Mouse (Mus musculus) forebrain, embryonic 10.5 days (tissue): Measurements from ENCODE around the gene Slc4a8. TPM values are rescaled to one million over a fixed set of nuclear protein-coding genes. Genes with fewer than 3 reads are reported as not detected.
"Not testable (repeated sequence)": the region's sequence is repeated elsewhere in the genome, so short reads cannot be mapped to it uniquely, and the experiment has no call there.

Experiments
- DNase-seq: peaks from one replicate; pipeline ENCODE4 v3.0.0-alpha.2; 2017; ENCODE audit warnings: low spot score; ENCODE audit errors: extremely low spot score
- H3K27ac ChIP-seq: fragments of 300-500 bp; sonication (generic); 2 replicates; pipeline ENCODE4 v1.5.1; 2016; ENCODE audit warnings: mild to moderate bottlenecking
- H3K27me3 ChIP-seq: fragments of 300-500 bp; sonication (generic); 2 replicates; pipeline ENCODE4 v1.6.1; 2016; ENCODE audit warnings: mild to moderate bottlenecking; ENCODE audit not compliant: poor library complexity, severe bottlenecking
- H3K36me3 ChIP-seq: fragments of 300-500 bp; sonication (generic); replicated peaks from 2 replicates; pipeline ENCODE4 v1.6.1; 2016; ENCODE audit warnings: mild to moderate bottlenecking, moderate library complexity
- H3K4me1 ChIP-seq: fragments of 300-500 bp; sonication (generic); 2 replicates; pipeline ENCODE4 v1.6.1; 2016
- H3K4me3 ChIP-seq: fragments of 300-500 bp; sonication (generic); 2 replicates; pipeline ENCODE4 v1.5.1; 2016; ENCODE audit warnings: mild to moderate bottlenecking, moderate library complexity
- H3K9me3 ChIP-seq: fragments of 300-500 bp; sonication (generic); 2 replicates; pipeline ENCODE4 v1.6.1; 2016; ENCODE audit warnings: mild to moderate bottlenecking, moderate library complexity
- WGBS: fragments of 180-500 bp; shearing (Covaris S2); methylation state at CpG from one replicate; pipeline ENCODE4 v1.1.7; 2016; 5-methylcytosine and 5-hydroxymethylcytosine counted together
- polyA plus RNA-seq: library from polyadenylated mRNA; unstranded; fragments of >200 nt; fragmentation: Nextera tagmentation; extraction: Ambion mirVana; gene quantifications from 2 replicates; pipeline ENCODE4 v1.2.1, GENCODE M21; 2016

The Slc4a8 gene
- polyA plus RNA-seq, 1 experiment from 2014 or later, result 10.8 TPM

- DNase-seq, result no peak
Measured at GRCm38 (mm10) chr15:100783244-100783987, 21.9 kb downstream of the Slc4a8 start.

GRCm38 (mm10) chr15:100790219-100790618 is 28.7 kb downstream of the Slc4a8 start:
- no peak for DNase-seq
- Histone ChIP-seq H3K9me3 (no peaks in the 10 kb centered on the region), H3K4me3 (no peak overlapping the region), H3K27me3 (no peaks in the 10 kb centered on the region), H3K27ac (no peak overlapping the region), H3K36me3 (peaks cover 31% of the 10 kb centered on the region), H3K4me1 (peaks cover 18% of the 10 kb centered on the region)
- 95% methylated on average over 6 of the region's 6 CpGs for WGBS

More at GRCm38 (mm10) chr15:100783244-100783987, 21.9 kb downstream of the Slc4a8 start:
- Histone ChIP-seq H3K9me3 (no peaks in the 10 kb centered on the region; the same call in 1 of the 2 replicates), H3K27ac (no peak overlapping the region), H3K36me3 (peaks cover 41% of the 10 kb centered on the region), H3K4me1 (peaks cover 10% of the 10 kb centered on the region), H3K27me3 (no peaks in the 10 kb centered on the region), H3K4me3 (no peak overlapping the region)
- 91% methylated on average over 13 of the region's 13 CpGs for WGBS

- Histone ChIP-seq H3K36me3 (peaks cover 31% of the 10 kb centered on the region), H3K27me3 (no peaks in the 10 kb centered on the region), H3K9me3 (no peaks in the 10 kb centered on the region), H3K27ac (no peak overlapping the region), H3K4me3 (no peak overlapping the region), H3K4me1 (peaks cover 18% of the 10 kb centered on the region)
- DNase-seq, result no peak
- 50% methylated on average over 2 of the region's 2 CpGs for WGBS
Measured at GRCm38 (mm10) chr15:100792324-100792723, 30.8 kb downstream of the Slc4a8 start.

- no peaks in the 10 kb centered on the region for H3K27me3 ChIP-seq
- no peak overlapping the region for H3K4me3 ChIP-seq
- WGBS, result 88% methylated on average over 13 of the region's 13 CpGs
- peaks cover 3% of the 10 kb centered on the region; the same call in 1 of the 2 replicates for H3K4me1 ChIP-seq
- H3K27ac ChIP-seq, result no peak overlapping the region
- H3K36me3 ChIP-seq, result peaks cover 43% of the 10 kb centered on the region
- no peak for DNase-seq
- no peaks in the 10 kb centered on the region for H3K9me3 ChIP-seq
Measured at GRCm38 (mm10) chr15:100800914-100801313, 39.4 kb downstream of the Slc4a8 start.

GRCm38 (mm10) chr15:100808062-100808461 is 46.5 kb downstream of the Slc4a8 start:
- Histone ChIP-seq H3K27me3 (peaks cover 4% of the 10 kb centered on the region; the same call in 1 of the 2 replicates), H3K9me3 (no peaks in the 10 kb centered on the region), H3K36me3 (peaks cover 59% of the 10 kb centered on the region), H3K4me1 (peaks cover 3% of the 10 kb centered on the region; the same call in 1 of the 2 replicates), H3K27ac (no peak overlapping the region), H3K4me3 (no peak overlapping the region)
- WGBS, result 87% methylated on average over 12 of the region's 12 CpGs
- DNase-seq, result no peak

- Histone ChIP-seq H3K4me1 (peaks cover 5% of the 10 kb centered on the region), H3K4me3 (no peak overlapping the region), H3K27ac (no peak overlapping the region), H3K9me3 (no peaks in the 10 kb centered on the region), H3K36me3 (peaks cover 60% of the 10 kb centered on the region), H3K27me3 (peaks cover 7% of the 10 kb centered on the region; the same call in 1 of the 2 replicates)
- DNase-seq, result no peak
- WGBS, result 90% methylated on average over 9 of the region's 9 CpGs
Measured at GRCm38 (mm10) chr15:100808484-100808883, 46.9 kb downstream of the Slc4a8 start.

- Histone ChIP-seq H3K4me3 (no peak overlapping the region), H3K36me3 (peaks cover 52% of the 10 kb centered on the region), H3K27me3 (peaks cover 7% of the 10 kb centered on the region; the same call in 1 of the 2 replicates), H3K27ac (no peak overlapping the region), H3K9me3 (no peaks in the 10 kb centered on the region), H3K4me1 (peaks cover 10% of the 10 kb centered on the region)
- 92% methylated on average over 8 of the region's 8 CpGs for WGBS
- no peak for DNase-seq
Measured at GRCm38 (mm10) chr15:100810243-100810642, 48.7 kb downstream of the Slc4a8 start.

GRCm38 (mm10) chr15:100813501-100813900 is 52.0 kb downstream of the Slc4a8 start:
- Histone ChIP-seq H3K27ac (no peak overlapping the region), H3K27me3 (peaks cover 13% of the 10 kb centered on the region), H3K36me3 (peaks cover 45% of the 10 kb centered on the region), H3K9me3 (no peaks in the 10 kb centered on the region), H3K4me3 (no peak overlapping the region), H3K4me1 (peaks cover 10% of the 10 kb centered on the region)
- WGBS, result 80% methylated on average over 5 of the region's 5 CpGs
- DNase-seq, result no peak

GRCm38 (mm10) chr15:100814066-100814465 is 52.5 kb downstream of the Slc4a8 start:
- Histone ChIP-seq H3K36me3 (peaks cover 45% of the 10 kb centered on the region), H3K27me3 (peaks cover 13% of the 10 kb centered on the region), H3K4me3 (no peak overlapping the region), H3K4me1 (peaks cover 10% of the 10 kb centered on the region), H3K9me3 (no peaks in the 10 kb centered on the region), H3K27ac (no peak overlapping the region)
- WGBS, result 63% methylated on average over 7 of the region's 7 CpGs
- DNase-seq, result no peak

- 92% methylated on average over 8 of the region's 8 CpGs for WGBS
- Histone ChIP-seq H3K4me3 (no peak overlapping the region), H3K4me1 (peaks cover 10% of the 10 kb centered on the region), H3K27ac (no peak overlapping the region), H3K27me3 (peaks cover 13% of the 10 kb centered on the region), H3K9me3 (no peaks in the 10 kb centered on the region), H3K36me3 (peaks cover 38% of the 10 kb centered on the region)
- DNase-seq, result no peak
Measured at GRCm38 (mm10) chr15:100815310-100815709, 53.8 kb downstream of the Slc4a8 start.

- Histone ChIP-seq H3K27me3 (peaks cover 24% of the 10 kb centered on the region), H3K4me1 (peaks cover 5% of the 10 kb centered on the region), H3K36me3 (peaks cover 10% of the 10 kb centered on the region), H3K4me3 (no peak overlapping the region), H3K9me3 (no peaks in the 10 kb centered on the region), H3K27ac (no peak overlapping the region)
- WGBS, result 87% methylated on average over 3 of the region's 3 CpGs
- no peak for DNase-seq
Measured at GRCm38 (mm10) chr15:100818860-100819259, 57.3 kb downstream of the Slc4a8 start.

GRCm38 (mm10) chr15:100821824-100822223 is 60.3 kb downstream of the Slc4a8 start:
- H3K27ac ChIP-seq, result no peak overlapping the region

GRCm38 (mm10) chr15:100822370-100822769 is 60.8 kb downstream of the Slc4a8 start:
- not testable (repeated sequence) for H3K27ac ChIP-seq, H3K9me3 ChIP-seq, DNase-seq, H3K36me3 ChIP-seq, H3K4me3 ChIP-seq
- peaks cover 41% of the 10 kb centered on the region for H3K27me3 ChIP-seq
- peaks cover 14% of the 10 kb centered on the region for H3K4me1 ChIP-seq
- 79% methylated on average over 4 of the region's 4 CpGs for WGBS

More at GRCm38 (mm10) chr15:100821824-100822223, 60.3 kb downstream of the Slc4a8 start:
- DNase-seq, result no peak
- no peaks in the 10 kb centered on the region; the same call in 1 of the 2 replicates for H3K36me3 ChIP-seq
- no peaks in the 10 kb centered on the region for H3K9me3 ChIP-seq
- WGBS, result 68% methylated on average over 8 of the region's 8 CpGs
- H3K4me1 ChIP-seq, result peaks cover 14% of the 10 kb centered on the region
- H3K27me3 ChIP-seq, result peaks cover 41% of the 10 kb centered on the region
- no peak overlapping the region for H3K4me3 ChIP-seq
